Mouse (Mus musculus) limb, embryonic 13.5 days (tissue): Measurements from ENCODE around the gene 2610528J11Rik. TPM values are rescaled to one million over a fixed set of nuclear protein-coding genes. Genes with fewer than 3 reads are reported as not detected.
"Not testable (repeated sequence)": the region's sequence is repeated elsewhere in the genome, so short reads cannot be mapped to it uniquely, and the experiment has no call there.

Experiments used
- ATAC-seq: fragments of 200-750 bp; cut with Nextera tagmentation; 2 replicates; pipeline ENCODE4 v1.8.0; 2017; ENCODE audit warnings: low read depth, moderate number of reproducible peaks, moderate TSS enrichment; ENCODE audit not compliant: low FRiP score
- H3K27ac ChIP-seq: fragments of 300-500 bp; sonication (generic); 2 replicates; pipeline ENCODE4 v1.5.1; 2015; ENCODE audit warnings: inconsistent platforms, mild to moderate bottlenecking, moderate library complexity
- H3K27me3 ChIP-seq: fragments of 300-500 bp; sonication (generic); 2 replicates; pipeline ENCODE4 v1.6.1; 2015; ENCODE audit warnings: mild to moderate bottlenecking, inconsistent platforms
- H3K36me3 ChIP-seq: fragments of 300-500 bp; sonication (generic); 2 replicates; pipeline ENCODE4 v1.6.1; 2015; ENCODE audit warnings: inconsistent platforms, mild to moderate bottlenecking, moderate library complexity
- H3K4me1 ChIP-seq: fragments of 300-500 bp; sonication (generic); 2 replicates; pipeline ENCODE4 v1.6.1; 2015; ENCODE audit warnings: inconsistent platforms
- H3K4me2 ChIP-seq: fragments of 300-500 bp; sonication (generic); replicated peaks from 2 replicates; pipeline ENCODE4 v1.6.1; 2015; ENCODE audit warnings: inconsistent platforms, mild to moderate bottlenecking, moderate library complexity
- H3K4me3 ChIP-seq: fragments of 300-500 bp; sonication (generic); 2 replicates; pipeline ENCODE4 v1.5.1; 2015; ENCODE audit warnings: moderate library complexity, mild to moderate bottlenecking, inconsistent platforms
- H3K9ac ChIP-seq: fragments of 300-500 bp; sonication (generic); 2 replicates; pipeline ENCODE4 v1.6.1; 2015; ENCODE audit warnings: mild to moderate bottlenecking, inconsistent platforms
- H3K9me3 ChIP-seq: fragments of 300-500 bp; sonication (generic); 2 replicates; pipeline ENCODE4 v1.6.1; 2016; ENCODE audit warnings: inconsistent platforms
- WGBS: fragments of 180-500 bp; shearing (Covaris S2); methylation state at CpG from one replicate; pipeline ENCODE4 v1.1.7; 2015; 5-methylcytosine and 5-hydroxymethylcytosine counted together
- polyA plus RNA-seq: library from polyadenylated mRNA; unstranded; fragments of >200 nt; fragmentation: Nextera tagmentation; extraction: Ambion mirVana; gene quantifications from 2 replicates; pipeline ENCODE4 v1.2.1, GENCODE M21; 2015

The 2610528J11Rik gene
- polyA plus RNA-seq, 1 experiment from 2014 or later, result 2.0 TPM

DNA sequence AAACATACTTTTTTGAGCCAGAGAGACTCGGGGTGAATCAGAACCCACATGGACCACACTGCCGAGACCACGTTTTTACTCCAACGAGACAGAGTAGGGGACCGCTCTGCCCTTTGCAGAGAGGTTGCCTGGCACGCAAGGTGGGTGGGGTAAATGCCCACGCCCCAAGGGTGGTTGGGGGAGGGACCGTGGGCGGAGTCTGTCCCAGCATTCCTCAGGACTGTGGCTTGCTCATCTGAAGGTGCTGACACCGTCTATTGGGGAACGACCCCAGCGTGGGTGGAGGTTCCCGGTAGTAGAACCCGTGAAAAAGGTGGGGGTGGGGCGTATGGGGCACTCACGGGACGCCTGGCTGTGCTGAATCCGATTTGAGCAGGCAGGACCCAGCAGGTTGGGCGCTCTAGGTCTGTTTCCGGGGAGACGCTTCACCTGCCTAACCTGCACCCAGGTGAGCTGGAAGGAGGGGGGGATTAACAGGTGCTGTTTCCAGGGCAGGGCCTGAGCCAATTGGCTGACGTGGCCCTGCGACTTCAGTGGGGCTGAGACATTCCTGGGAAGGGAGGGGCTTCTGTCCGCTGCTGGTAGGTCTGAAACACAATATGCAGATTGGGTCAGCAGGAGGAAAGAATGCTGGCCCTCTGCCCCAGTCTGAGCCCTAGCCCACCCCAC lies 16.9 kb downstream of the 2610528J11Rik start, which contains the start of gene Tmem125:
TSS of gene Tmem125 (minus strand) at position 453 of the 669 bp plus-strand sequence.
- no peaks in the 10 kb centered on the region for H3K36me3 ChIP-seq
- H3K9me3 ChIP-seq, result peaks cover 5% of the 10 kb centered on the region
- WGBS, result 1% methylated on average over 24 of the region's 24 CpGs
- peak within 1 kb of the TSS; percentile 38 for H3K4me3 ChIP-seq
- ATAC-seq, result peak; percentile 74
- H3K4me2 ChIP-seq, result peak within 1 kb of the TSS; percentile 67
- no peak within 1 kb of the TSS for H3K27ac ChIP-seq
- peaks cover 18% of the 10 kb centered on the region for H3K27me3 ChIP-seq
- H3K4me1 ChIP-seq, result peaks cover 29% of the 10 kb centered on the region
- H3K9ac ChIP-seq, result no peak within 1 kb of the TSS

DNA sequence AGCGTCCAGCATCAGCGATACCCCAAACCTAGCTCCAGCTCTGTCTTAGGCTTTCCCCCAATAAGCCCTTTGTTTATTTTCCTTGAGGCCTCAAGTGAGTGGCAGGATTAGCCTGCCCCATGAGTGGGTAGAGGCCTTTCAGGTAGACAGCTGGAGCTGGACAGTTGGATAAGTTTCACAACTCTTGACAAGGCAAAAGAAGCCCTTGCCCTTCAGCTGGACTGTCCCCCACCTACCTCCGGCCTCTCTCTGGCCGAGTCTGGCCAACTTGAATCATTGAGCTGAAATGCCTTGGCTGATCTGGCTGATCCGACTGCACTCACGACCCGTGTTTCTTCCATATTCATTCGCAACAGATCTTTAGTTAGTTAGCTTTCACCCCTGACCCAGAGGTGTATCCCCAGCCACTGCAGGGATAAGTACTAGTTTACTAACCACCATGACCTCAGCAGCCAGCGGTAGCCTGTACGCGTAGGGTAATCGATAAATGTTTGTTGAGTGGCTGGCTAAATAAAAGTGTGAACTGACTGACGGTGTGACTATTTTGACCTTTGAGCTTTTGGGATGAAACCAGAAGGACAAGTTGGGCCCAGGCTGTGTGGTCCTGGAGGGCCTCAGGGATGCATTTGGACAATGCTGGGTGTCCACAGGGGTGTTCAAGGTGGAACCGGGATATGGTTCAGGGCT lies 17.8 kb downstream of the 2610528J11Rik start:
- no peak for ATAC-seq
- Histone ChIP-seq H3K27ac (no peak overlapping the region), H3K27me3 (peaks cover 18% of the 10 kb centered on the region), H3K9me3 (peaks cover 5% of the 10 kb centered on the region), H3K4me3 (no peak overlapping the region), H3K36me3 (no peaks in the 10 kb centered on the region), H3K4me2 (peak overlapping the region; percentile 67), H3K9ac (no peak overlapping the region), H3K4me1 (peaks cover 28% of the 10 kb centered on the region)
- WGBS, result 76% methylated on average over 14 of the region's 14 CpGs

DNA sequence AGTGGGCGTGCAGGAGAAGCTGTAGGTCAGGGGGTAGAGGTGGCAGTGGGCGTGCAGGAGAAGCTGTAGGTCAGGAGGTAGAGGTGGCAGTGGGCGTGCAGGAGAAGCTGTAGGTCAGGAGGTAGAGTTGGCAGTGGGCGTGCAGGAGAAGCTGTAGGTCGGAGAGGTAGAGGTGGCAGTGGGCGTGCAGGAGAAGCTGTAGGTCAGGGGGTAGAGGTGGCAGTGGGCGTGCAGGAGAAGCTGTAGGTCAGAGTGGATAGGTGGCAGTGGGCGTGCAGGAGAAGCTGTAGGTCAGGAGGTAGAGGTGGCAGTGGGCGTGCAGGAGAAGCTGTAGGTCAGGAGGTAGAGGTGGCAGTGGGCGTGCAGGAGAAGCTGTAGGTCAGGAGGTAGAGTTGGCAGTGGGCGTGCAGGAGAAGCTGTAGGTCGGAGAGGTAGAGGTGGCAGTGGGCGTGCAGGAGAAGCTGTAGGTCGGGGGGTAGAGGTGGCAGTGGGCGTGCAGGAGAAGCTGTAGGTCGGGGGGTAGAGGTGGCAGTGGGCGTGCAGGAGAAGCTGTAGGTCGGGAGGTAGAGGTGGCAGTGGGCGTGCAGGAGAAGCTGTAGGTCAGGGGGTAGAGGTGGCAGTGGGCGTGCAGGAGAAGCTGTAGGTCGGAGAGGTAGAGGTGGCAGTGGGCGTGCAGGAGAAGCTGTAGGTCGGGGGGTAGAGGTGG lies 20.8 kb downstream of the 2610528J11Rik start:
- not testable (repeated sequence) for H3K9ac ChIP-seq, H3K36me3 ChIP-seq, ATAC-seq, H3K9me3 ChIP-seq, H3K27ac ChIP-seq, H3K4me3 ChIP-seq, H3K4me2 ChIP-seq, H3K27me3 ChIP-seq
- peaks cover 13% of the 10 kb centered on the region for H3K4me1 ChIP-seq
- 86% methylated on average over 23 of the region's 23 CpGs for WGBS

DNA sequence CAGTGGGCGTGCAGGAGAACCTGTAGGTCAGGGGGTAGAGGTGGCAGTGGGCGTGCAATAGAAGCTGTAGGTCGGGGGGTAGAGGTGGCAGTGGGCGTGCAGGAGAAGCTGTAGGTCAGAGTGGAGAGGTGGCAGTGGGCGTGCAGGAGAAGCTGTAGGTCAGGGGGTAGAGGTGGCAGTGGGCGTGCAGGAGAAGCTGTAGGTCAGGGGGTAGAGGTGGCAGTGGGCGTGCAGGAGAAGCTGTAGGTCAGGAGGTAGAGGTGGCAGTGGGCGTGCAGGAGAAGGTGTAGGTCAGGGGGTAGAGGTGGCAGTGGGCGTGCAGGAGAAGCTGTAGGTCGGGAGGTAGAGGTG lies 21.3 kb downstream of the 2610528J11Rik start:
- WGBS, result 87% methylated on average over 10 of the region's 10 CpGs
- H3K27me3 ChIP-seq, H3K4me2 ChIP-seq, H3K9ac ChIP-seq, ATAC-seq, H3K27ac ChIP-seq, H3K36me3 ChIP-seq, H3K4me3 ChIP-seq, H3K9me3 ChIP-seq: not testable (repeated sequence)
- peaks cover 13% of the 10 kb centered on the region for H3K4me1 ChIP-seq

DNA sequence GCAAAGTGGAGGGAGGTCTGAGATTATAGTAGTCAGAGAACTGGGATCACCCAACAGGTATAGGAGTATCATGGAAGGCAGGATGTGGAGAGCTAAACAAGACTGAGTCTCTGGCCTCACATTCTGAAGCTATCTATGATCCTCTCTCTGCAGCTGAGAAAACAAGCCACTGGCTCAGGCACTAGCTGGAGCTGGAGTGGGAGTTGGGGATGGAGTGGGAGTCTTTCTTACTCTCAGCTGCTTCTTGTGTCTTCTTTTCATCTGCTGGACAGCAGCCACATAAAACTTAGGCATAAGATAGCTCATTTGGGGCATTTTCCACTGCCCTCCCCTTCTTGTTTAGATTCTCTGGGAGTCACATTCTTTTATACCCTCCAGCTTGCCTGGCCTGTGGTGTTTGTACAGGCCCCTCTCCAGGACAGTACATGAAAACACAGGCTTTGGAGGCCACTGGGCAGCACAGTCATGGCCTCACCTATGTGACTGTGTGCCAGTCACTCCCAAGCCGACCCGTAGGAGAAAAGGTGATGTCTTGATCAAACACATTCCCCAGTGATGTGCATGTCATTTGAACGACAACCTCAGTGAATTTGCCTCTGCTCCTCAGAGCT lies 26.3 kb downstream of the 2610528J11Rik start:
- H3K27ac ChIP-seq, result no peak overlapping the region
- H3K27me3 ChIP-seq, result no peaks in the 10 kb centered on the region
- ATAC-seq, result no peak
- no peak overlapping the region for H3K4me2 ChIP-seq
- no peak overlapping the region for H3K4me3 ChIP-seq
- 72% methylated on average over 3 of the region's 3 CpGs for WGBS
- H3K9ac ChIP-seq, result no peak overlapping the region
- peaks cover under 1% of the 10 kb centered on the region for H3K9me3 ChIP-seq
- H3K4me1 ChIP-seq, result no peaks in the 10 kb centered on the region
- no peaks in the 10 kb centered on the region for H3K36me3 ChIP-seq

DNA sequence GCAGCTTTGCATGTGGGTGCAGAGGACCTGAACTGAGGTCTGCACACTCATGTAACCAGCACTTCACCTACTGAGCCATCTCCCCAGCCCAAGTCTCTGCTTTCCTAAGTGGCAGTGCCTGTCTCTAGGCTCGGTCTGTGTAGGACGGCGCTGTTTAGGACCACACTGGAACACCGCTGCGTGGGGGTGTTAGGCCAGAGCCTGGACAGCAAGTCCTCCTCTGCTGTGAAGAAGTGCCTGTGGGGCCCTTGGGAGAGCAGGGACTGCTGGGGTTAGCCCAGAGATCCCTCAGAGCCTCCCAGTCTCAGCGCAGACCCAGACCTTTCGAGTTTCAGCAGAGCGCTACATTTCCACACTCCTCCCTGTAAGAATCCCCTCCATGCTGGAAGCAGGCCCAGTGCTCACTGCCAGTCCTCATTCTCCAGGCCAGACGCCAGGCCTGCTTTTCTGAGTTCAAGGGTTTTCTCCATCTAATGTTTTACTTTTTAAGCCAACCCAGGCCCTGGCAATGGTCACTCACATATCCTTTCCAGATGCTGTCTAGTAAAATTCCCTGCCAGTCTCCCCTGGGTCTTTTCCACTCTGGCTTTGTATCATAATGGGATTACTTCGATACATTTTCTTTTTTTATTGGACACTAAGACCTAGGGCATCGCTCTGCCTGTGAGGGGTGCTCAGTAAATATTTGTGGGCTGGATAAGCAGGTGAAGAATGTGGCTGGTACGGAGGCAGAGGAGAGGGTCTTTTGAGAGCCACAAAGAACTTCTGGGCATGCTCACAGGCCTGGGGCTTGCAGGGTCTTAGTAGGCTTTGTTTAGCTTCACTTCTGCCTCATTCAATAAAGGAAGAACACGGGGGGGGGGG lies 37.5 kb downstream of the 2610528J11Rik start:
- 61% methylated on average over 13 of the region's 13 CpGs for WGBS
- H3K4me3 ChIP-seq, result no peak overlapping the region
- ATAC-seq, result peak; percentile 76
- H3K27me3 ChIP-seq, result 0 out of 2 replicates have a peak, but pooled peaks cover 3% of the 10 kb centered on the region
- H3K4me1 ChIP-seq, result peaks cover 14% of the 10 kb centered on the region
- H3K4me2 ChIP-seq, result no peak overlapping the region
- H3K9ac ChIP-seq, result no peak overlapping the region; the same call in 1 of the 2 replicates
- no peaks in the 10 kb centered on the region for H3K9me3 ChIP-seq
- H3K27ac ChIP-seq, result peak overlapping the region; percentile 84
- no peaks in the 10 kb centered on the region for H3K36me3 ChIP-seq

DNA sequence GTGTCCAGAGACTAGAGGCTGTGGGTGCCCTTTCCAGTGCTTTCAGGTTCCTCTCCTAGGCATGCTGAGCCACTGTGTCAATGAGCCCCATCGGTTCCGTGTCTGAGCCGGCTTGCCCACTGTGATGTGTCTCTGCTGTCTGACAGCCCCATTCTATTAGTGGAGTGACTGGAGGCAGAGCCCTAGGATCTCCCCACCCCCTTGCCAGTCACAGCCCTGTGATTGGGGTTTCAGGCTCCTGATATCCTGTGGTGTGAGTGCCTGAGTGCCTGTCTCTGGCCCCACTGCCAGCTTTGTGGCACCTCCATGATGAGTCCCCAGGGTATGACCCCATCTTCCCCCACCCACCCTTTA lies 38.1 kb downstream of the 2610528J11Rik start:
- Histone ChIP-seq H3K36me3 (no peaks in the 10 kb centered on the region), H3K4me2 (no peak overlapping the region), H3K9me3 (no peaks in the 10 kb centered on the region), H3K27me3 (peaks cover 8% of the 10 kb centered on the region; the same call in 1 of the 2 replicates), H3K4me3 (no peak overlapping the region), H3K9ac (no peak overlapping the region), H3K27ac (peak overlapping the region; percentile 84; the same call in 1 of the 2 replicates), H3K4me1 (peaks cover 14% of the 10 kb centered on the region)
- WGBS, result 57% methylated on average over 3 of the region's 3 CpGs
- no peak for ATAC-seq

DNA sequence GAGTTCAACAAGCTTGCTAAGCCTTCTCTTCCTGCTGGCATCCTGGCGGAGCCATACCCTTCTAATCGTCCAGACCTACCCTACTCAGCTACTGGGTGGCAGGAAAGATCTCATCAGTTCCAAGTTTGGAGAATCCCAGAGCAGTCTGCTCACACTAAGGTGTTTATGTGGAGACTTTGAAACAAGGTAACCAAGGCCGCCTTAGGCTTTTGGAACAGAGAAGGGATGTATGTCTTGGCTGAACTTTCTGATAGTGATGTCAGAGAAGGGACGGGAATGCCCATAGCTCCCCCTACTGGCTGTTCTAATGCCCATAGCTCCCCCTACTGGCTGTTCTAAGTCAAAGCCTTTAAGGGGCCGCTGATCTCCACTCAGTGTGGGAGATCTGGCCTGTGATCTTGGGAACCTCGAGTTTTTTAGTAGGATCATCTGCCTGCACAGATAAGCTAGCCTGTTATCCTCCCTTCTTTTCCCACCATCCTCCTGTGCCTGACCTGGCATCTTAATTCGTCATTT lies 39.4 kb downstream of the 2610528J11Rik start:
- ATAC-seq, result no peak
- no peaks in the 10 kb centered on the region for H3K9me3 ChIP-seq
- H3K4me2 ChIP-seq, result no peak overlapping the region
- H3K36me3 ChIP-seq, result no peaks in the 10 kb centered on the region
- no peak overlapping the region for H3K27ac ChIP-seq
- WGBS, result 31% methylated on average over 7 of the region's 7 CpGs
- peaks cover 8% of the 10 kb centered on the region; the same call in 1 of the 2 replicates for H3K27me3 ChIP-seq
- H3K4me1 ChIP-seq, result peaks cover 14% of the 10 kb centered on the region
- H3K9ac ChIP-seq, result no peak overlapping the region
- H3K4me3 ChIP-seq, result no peak overlapping the region

DNA sequence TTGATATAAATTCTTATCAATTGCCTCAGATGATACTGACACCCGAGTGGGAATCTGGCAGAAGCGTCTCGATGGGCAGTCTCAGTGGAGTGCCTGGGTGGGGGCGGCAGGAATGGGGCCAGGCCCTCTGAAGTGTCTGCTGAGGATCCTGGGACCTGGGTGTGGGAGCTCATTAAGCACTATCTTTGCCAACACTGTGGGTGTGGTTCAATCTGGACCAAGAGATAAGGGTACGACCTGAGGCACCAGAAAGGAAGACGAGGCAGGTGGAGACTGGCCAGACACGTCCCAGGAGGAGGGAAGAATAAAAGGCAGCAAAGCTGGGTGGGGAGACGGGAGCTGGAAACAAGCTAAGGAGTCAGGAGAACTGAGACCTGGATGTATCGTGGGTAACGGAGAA lies 41.9 kb downstream of the 2610528J11Rik start:
- Histone ChIP-seq H3K9ac (no peak overlapping the region), H3K27ac (no peak overlapping the region), H3K4me2 (no peak overlapping the region), H3K27me3 (peaks cover 11% of the 10 kb centered on the region; the same call in 1 of the 2 replicates), H3K36me3 (no peaks in the 10 kb centered on the region), H3K4me3 (no peak overlapping the region), H3K9me3 (no peaks in the 10 kb centered on the region), H3K4me1 (peaks cover 13% of the 10 kb centered on the region)
- no peak for ATAC-seq
- 69% methylated on average over 10 of the region's 10 CpGs for WGBS

DNA sequence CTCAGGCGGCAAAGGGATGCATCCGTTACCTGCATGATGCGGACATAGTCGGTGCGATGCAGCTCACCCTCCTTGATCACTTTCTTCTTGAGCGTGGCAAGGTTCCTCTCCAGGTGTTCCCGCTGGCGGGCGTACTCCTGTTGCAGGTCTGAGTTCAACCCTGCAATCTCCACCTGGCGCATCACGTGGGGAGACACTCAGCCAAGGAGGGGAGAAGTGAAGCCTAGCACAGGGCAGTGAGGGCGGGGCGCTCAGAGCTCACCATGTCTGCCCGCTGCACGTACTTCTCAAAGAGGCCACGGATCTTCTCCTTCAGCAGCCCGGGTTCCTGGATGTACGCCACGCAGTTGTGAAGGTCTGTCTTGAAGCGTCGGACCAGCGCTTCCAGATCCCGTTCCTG lies 42.5 kb downstream of the 2610528J11Rik start:
- no peak overlapping the region for H3K4me2 ChIP-seq
- H3K9ac ChIP-seq, result no peak overlapping the region
- H3K27ac ChIP-seq, result no peak overlapping the region
- H3K27me3 ChIP-seq, result peaks cover 11% of the 10 kb centered on the region; the same call in 1 of the 2 replicates
- H3K4me1 ChIP-seq, result peaks cover 8% of the 10 kb centered on the region
- no peak overlapping the region for H3K4me3 ChIP-seq
- H3K36me3 ChIP-seq, result no peaks in the 10 kb centered on the region
- no peak for ATAC-seq
- 74% methylated on average over 23 of the region's 23 CpGs for WGBS
- H3K9me3 ChIP-seq, result no peaks in the 10 kb centered on the region

DNA sequence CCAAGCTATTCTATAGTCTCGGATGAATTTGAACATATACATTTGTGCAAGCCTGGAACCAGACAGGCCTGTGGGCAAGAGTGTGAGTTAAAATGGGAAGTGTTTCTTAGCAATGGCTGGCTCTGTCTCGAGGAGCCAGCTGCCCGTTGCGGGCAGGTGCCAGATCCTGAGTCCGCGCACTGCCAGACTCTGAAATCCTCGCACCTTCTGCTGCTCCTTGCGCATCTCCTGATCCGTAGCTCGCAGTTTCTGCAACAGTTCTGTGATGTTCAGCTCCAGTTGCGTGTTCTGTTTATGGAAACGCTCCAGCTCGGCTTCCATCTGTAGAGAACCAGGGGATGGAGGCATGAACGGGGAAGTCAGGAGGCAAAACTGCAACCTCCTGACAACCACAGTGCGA lies 44.6 kb downstream of the 2610528J11Rik start:
- H3K27ac ChIP-seq, result no peak overlapping the region
- no peak for ATAC-seq
- no peaks in the 10 kb centered on the region for H3K4me1 ChIP-seq
- no peak overlapping the region for H3K4me2 ChIP-seq
- 80% methylated on average over 14 of the region's 15 CpGs for WGBS
- H3K9me3 ChIP-seq, result no peaks in the 10 kb centered on the region
- peaks cover 11% of the 10 kb centered on the region; the same call in 1 of the 2 replicates for H3K27me3 ChIP-seq
- no peaks in the 10 kb centered on the region for H3K36me3 ChIP-seq
- no peak overlapping the region for H3K9ac ChIP-seq
- H3K4me3 ChIP-seq, result no peak overlapping the region
